Mouse (Mus musculus): ENCODE results near the gene Rspry1. TPM values are rescaled to one million over a fixed set of nuclear protein-coding genes. Genes with fewer than 3 reads are reported as not detected.
A peak's percentile ranks its signal among the peaks of the same experiment; 100 is the strongest.

Gene Rspry1
- polyA plus RNA-seq, 2 experiments from 2014 or later: 26.4 to 26.8 TPM

- no peak for ATAC-seq
These were observed 2.3 kb downstream of the Rspry1 start for GRCm38 (mm10) chr8:94604030-94604429.

- ATAC-seq: no peak
These were observed 5.3 kb downstream of the Rspry1 start for GRCm38 (mm10) chr8:94607064-94607463.

GRCm38 (mm10) chr8:94624885-94625284, 23.1 kb downstream of the Rspry1 start:
- ATAC-seq: no peak

GRCm38 (mm10) chr8:94633564-94634194, 31.9 kb downstream of the Rspry1 start:
- peak; percentile 50 for ATAC-seq

- ATAC-seq: peak; percentile 93
These were observed 32.5 kb downstream of the Rspry1 start for GRCm38 (mm10) chr8:94634211-94634610.

GRCm38 (mm10) chr8:94641183-94641582, 39.4 kb downstream of the Rspry1 start:
- no peak for ATAC-seq

GRCm38 (mm10) chr8:94641938-94642337, 40.2 kb downstream of the Rspry1 start:
- no peak for ATAC-seq

- ATAC-seq: no peak
These were observed 43.5 kb downstream of the Rspry1 start for GRCm38 (mm10) chr8:94645202-94645601.

GRCm38 (mm10) chr8:94646165-94646564, 44.4 kb downstream of the Rspry1 start:
- ATAC-seq: no peak

GRCm38 (mm10) chr8:94649496-94649895, 47.8 kb downstream of the Rspry1 start:
- no peak for ATAC-seq

- ATAC-seq: no peak
These were observed 51.2 kb downstream of the Rspry1 start for GRCm38 (mm10) chr8:94652951-94653350.

GRCm38 (mm10) chr8:94654994-94655393, 53.3 kb downstream of the Rspry1 start:
- ATAC-seq: no peak

GRCm38 (mm10) chr8:94658031-94658430, 56.3 kb downstream of the Rspry1 start:
- no peak for ATAC-seq

GRCm38 (mm10) chr8:94660418-94660817, 58.7 kb downstream of the Rspry1 start:
- no peak for ATAC-seq

GRCm38 (mm10) chr8:94664722-94665121, 63.0 kb downstream of the Rspry1 start:
- no peak for ATAC-seq

GRCm38 (mm10) chr8:94666456-94667308, 64.9 kb downstream of the Rspry1 start, which contains the start of gene Arl2bp:
Gene Arl2bp, plus strand, starts transcription at chr8:94666600.
- ATAC-seq: peak; percentile 96

- ATAC-seq: no peak
These were observed 72.6 kb downstream of the Rspry1 start for GRCm38 (mm10) chr8:94674384-94674783.

GRCm38 (mm10) chr8:94675923-94676322, 74.2 kb downstream of the Rspry1 start:
- ATAC-seq: no peak

- ATAC-seq: no peak
These were observed 76.8 kb downstream of the Rspry1 start for GRCm38 (mm10) chr8:94678582-94678981.

GRCm38 (mm10) chr8:94680414-94680813, 78.7 kb downstream of the Rspry1 start:
- no peak for ATAC-seq

GRCm38 (mm10) chr8:94682732-94683524, 81.2 kb downstream of the Rspry1 start:
- ATAC-seq: no peak

- no peak for ATAC-seq
These were observed 82.5 kb downstream of the Rspry1 start for GRCm38 (mm10) chr8:94684287-94684686.

- no peak for ATAC-seq
These were observed 84.2 kb downstream of the Rspry1 start for GRCm38 (mm10) chr8:94685953-94686352.

Measured in activated CD4-positive, CD25-positive, alpha-beta regulatory T cell, adult 4 months (primary cell).